Mouse (Mus musculus) adrenal gland, adult 10 weeks (tissue): ENCODE results near the gene Olfr1056. TPM values are rescaled to one million over a fixed set of nuclear protein-coding genes. Genes with fewer than 3 reads are reported as not detected.

Experiments used
- polyA plus RNA-seq: library from polyadenylated mRNA; stranded (reverse); fragments of 350-450 nt; fragmentation: Illumina TruSeq; extraction: RNeasy Lipid Tissue Mini Kit (QIAGEN cat#74804); gene quantifications from one replicate; pipeline ENCODE4 v1.2.3, GENCODE M21; 2014; ENCODE audit warnings: low read depth, low replicate concordance

The Olfr1056 gene
- not detected for polyA plus RNA-seq

DNA sequence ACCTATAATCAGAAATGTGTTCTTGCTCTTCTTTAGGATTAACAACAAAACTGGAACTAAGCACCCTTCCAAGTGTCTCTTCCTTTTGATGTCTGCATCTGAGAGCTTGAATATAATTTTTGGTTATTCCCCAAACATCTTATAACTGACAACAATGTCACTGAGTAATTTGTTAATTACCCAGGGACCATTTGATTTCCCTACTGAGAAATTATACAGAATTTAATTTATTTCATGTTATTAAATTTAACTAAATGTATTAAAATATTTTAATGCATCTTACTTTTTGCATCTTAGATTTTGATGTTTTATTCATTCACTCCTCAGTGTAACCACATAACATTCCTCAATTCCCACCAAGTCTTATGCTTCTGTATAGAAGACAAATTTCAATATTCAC lies at the start of gene Olfr1056:
Gene Olfr1056, minus strand, starts transcription at position 101 of the 400 bp plus-strand sequence.

DNA sequence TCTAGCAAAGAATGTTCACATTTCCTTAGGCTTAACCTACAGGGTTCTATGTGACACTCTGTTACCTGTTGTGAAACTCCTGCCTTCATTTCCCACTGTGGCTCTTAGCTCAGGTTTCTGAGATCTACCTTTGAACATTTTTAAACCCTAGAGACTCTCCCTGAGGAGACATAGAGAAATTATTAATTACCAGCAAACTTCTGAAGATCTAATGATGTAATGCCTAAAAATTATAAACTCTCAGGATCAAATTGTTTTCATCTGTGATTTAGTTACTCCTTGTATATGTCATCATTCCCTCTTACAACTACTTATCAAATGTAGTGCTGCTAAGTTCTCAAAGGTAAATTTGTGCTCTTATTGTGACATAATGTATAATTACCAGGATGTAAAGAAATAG lies 26.2 kb upstream of the Olfr1056 start, which contains the start of gene Olfr1058:
Gene Olfr1058, minus strand, starts transcription at position 101 of the 400 bp plus-strand sequence.

GRCm38 (mm10) chr2:86378293-86378692 lies 16.0 kb upstream of the Olfr1056 start, which contains the start of gene Olfr1057:
Gene Olfr1057 (minus strand): TSS chr2:86378393.

DNA sequence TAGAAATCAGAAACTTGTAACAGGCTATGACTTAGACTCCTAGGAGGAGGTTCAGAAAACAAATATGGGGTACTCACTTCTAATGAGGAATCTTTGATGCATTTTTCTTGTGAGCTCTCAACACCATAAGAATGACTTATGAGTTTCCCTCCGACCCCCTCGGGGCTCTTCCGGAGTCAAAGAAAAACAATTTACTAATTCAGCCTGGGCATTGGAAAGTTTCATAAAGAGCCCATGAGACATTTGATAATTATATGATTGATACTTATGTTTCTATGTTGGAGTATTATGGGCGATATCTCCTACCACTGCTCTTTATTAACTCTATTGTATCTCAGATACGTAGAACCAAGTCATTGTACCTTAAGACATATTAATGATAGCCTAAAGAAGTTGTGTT lies 12.1 kb downstream of the Olfr1056 start, which contains the start of gene Olfr1055:
Gene Olfr1055, minus strand, starts transcription at position 101 of the 400 bp plus-strand sequence.

GRCm38 (mm10) chr2:86335333-86335732 lies 26.9 kb downstream of the Olfr1056 start, which contains the start of gene Olfr1054:
Gene Olfr1054 (minus strand): TSS chr2:86335433.

GRCm38 (mm10) chr2:86315184-86315583 lies 47.1 kb downstream of the Olfr1056 start, which contains the start of gene Olfr1053:
Gene Olfr1053 (minus strand): TSS chr2:86315284.

Other genes with a start within 250 kb of the Olfr1056 start
- not detected for gene Olfr1039, start 226.5 kb downstream of the Olfr1056 start, polyA plus RNA-seq
- not detected for gene Olfr1040, start 215.7 kb downstream of the Olfr1056 start, polyA plus RNA-seq
- gene Olfr1042, start 200.6 kb downstream of the Olfr1056 start, polyA plus RNA-seq: not detected
- gene Olfr1043, start 194.9 kb downstream of the Olfr1056 start, polyA plus RNA-seq: not detected
- not detected for gene Olfr1044, start 184.6 kb downstream of the Olfr1056 start, polyA plus RNA-seq
- gene Olfr52, start 176.8 kb downstream of the Olfr1056 start, polyA plus RNA-seq: not detected
- gene Olfr1045, start 159.5 kb downstream of the Olfr1056 start, polyA plus RNA-seq: not detected
- not detected for gene Olfr1046, start 143.2 kb downstream of the Olfr1056 start, polyA plus RNA-seq
- gene Olfr1047, start 131.1 kb downstream of the Olfr1056 start, polyA plus RNA-seq: not detected
- not detected for gene Olfr1048, start 122.2 kb downstream of the Olfr1056 start, polyA plus RNA-seq
- not detected for gene Olfr1049, start 104.1 kb downstream of the Olfr1056 start, polyA plus RNA-seq
- gene Olfr1051, start 83.4 kb downstream of the Olfr1056 start, polyA plus RNA-seq: not detected
- gene Olfr1052, start 70.0 kb downstream of the Olfr1056 start, polyA plus RNA-seq: not detected
- gene Olfr1053, start 47.2 kb downstream of the Olfr1056 start, polyA plus RNA-seq: not detected
- not detected for gene Olfr1054, start 27.0 kb downstream of the Olfr1056 start, polyA plus RNA-seq
- gene Olfr1055, start 12.2 kb downstream of the Olfr1056 start, polyA plus RNA-seq: not detected
- not detected for gene Olfr1057, start 15.9 kb upstream of the Olfr1056 start, polyA plus RNA-seq
- not detected for gene Olfr1058, start 26.1 kb upstream of the Olfr1056 start, polyA plus RNA-seq
- gene Olfr1061, start 51.6 kb upstream of the Olfr1056 start, polyA plus RNA-seq: not detected
- gene Olfr1062, start 64.3 kb upstream of the Olfr1056 start, polyA plus RNA-seq: not detected
- not detected for gene Olfr1065, start 88.1 kb upstream of the Olfr1056 start, polyA plus RNA-seq
- not detected for gene Olfr1066, start 93.8 kb upstream of the Olfr1056 start, polyA plus RNA-seq
- not detected for gene Olfr228, start 124.9 kb upstream of the Olfr1056 start, polyA plus RNA-seq
- not detected for gene Olfr1076, start 146.0 kb upstream of the Olfr1056 start, polyA plus RNA-seq
- not detected for gene Olfr1079, start 180.0 kb upstream of the Olfr1056 start, polyA plus RNA-seq
- not detected for gene Olfr1080, start 195.8 kb upstream of the Olfr1056 start, polyA plus RNA-seq
- not detected for gene Olfr1082, start 236.5 kb upstream of the Olfr1056 start, polyA plus RNA-seq